In genomic region chr14:62198476-62199190, GRCm38 (mm10) we compare ENCODE assay signal across 26 mouse cellular contexts.
DNase-seq lines count a peak whose midpoint lies in the region; ATAC-seq lines count a peak whose summit lies in the region.
"Had no signal": no experiment of that assay in that cellular context is flagged by ENCODE, and none has a peak within 500 bp of the region (broad histone marks: within the 10 kb centered on the region; RNA-seq: fewer than 3 reads in every experiment).

No protein-coding gene starts in this region.

- H3K4me3 ChIP-seq in midbrain, embryonic 10.5 days: no peak overlapping the region
- no peak overlapping the region for H3K4me3 ChIP-seq in midbrain, embryonic 16.5 days (ENCODE audit: low read depth, low read length)
- H3K4me3 ChIP-seq: embryonic facial prominence, embryonic 13.5 days; heart, embryonic 13.5 days; limb, embryonic 10.5 days; limb, embryonic 15.5 days; liver, embryonic 13.5 days; neural tube, embryonic 13.5 days; stomach, embryonic 15.5 days had no signal

- H3K4me1 ChIP-seq in midbrain, embryonic 10.5 days: peaks cover 22% of the 10 kb centered on the region
- no peaks in the 10 kb centered on the region for H3K4me1 ChIP-seq in midbrain, embryonic 16.5 days (ENCODE audit: control insufficient read depth, insufficient read depth, low read length)
- H3K4me1 ChIP-seq: heart, embryonic 13.5 days; liver, embryonic 13.5 days; neural tube, embryonic 13.5 days; stomach, embryonic 15.5 days had no signal

- H3K27me3 ChIP-seq in midbrain, embryonic 10.5 days (ENCODE audit: low read depth, poor library complexity, severe bottlenecking): no peaks in the 10 kb centered on the region
- H3K27me3 ChIP-seq in midbrain, embryonic 16.5 days (ENCODE audit: control insufficient read depth, insufficient read depth, low read depth, low read length): no peaks in the 10 kb centered on the region
- H3K27me3 ChIP-seq: embryonic facial prominence, embryonic 13.5 days; heart, embryonic 13.5 days; limb, embryonic 15.5 days; liver, embryonic 13.5 days; neural tube, embryonic 13.5 days; stomach, embryonic 15.5 days had no signal

- DNase-seq in kidney, adult 18-20 months: peak; percentile 9
- no peak for DNase-seq in kidney, postnatal 10 days
- no peak for DNase-seq in midbrain, embryonic 10.5 days (ENCODE audit: low spot score)
- peak; percentile 31 for DNase-seq in embryo, embryonic 11 days
- peak; percentile 39 for DNase-seq in mesoderm, embryonic 11.5 days (ENCODE audit: low read depth, low spot score)
- DNase-seq in urinary bladder, adult 2 months (ENCODE audit: low spot score): no peak
- DNase-seq: adrenal gland, postnatal 25 days; cerebellum, adult 11-12 months; cerebellum, adult 9-11 months; gastrocnemius, postnatal 10 days; heart, postnatal 10 days; layer of hippocampus, adult 9-11 months; liver, embryonic 13.5 days; lung, adult 18-20 months; lung, postnatal 4 days; right cerebral cortex, postnatal 14 days had no signal

- ATAC-seq in midbrain, embryonic 16.5 days: no peak
- ATAC-seq: forebrain, embryonic 16.5 days; intestine, embryonic 16.5 days; lung, postnatal 0 days had no signal

- WGBS in midbrain, embryonic 10.5 days: 45% methylated on average over 6 of the region's 6 CpGs
- WGBS in midbrain, embryonic 16.5 days: 52% methylated on average over 6 of the region's 6 CpGs

- H3K9me3 ChIP-seq in midbrain, embryonic 10.5 days (replicated peaks): no peaks in the 10 kb centered on the region
- H3K9me3 ChIP-seq in midbrain, embryonic 16.5 days (replicated peaks; ENCODE audit: control insufficient read depth, low read length, poor library complexity, severe bottlenecking): no peaks in the 10 kb centered on the region
- H3K9me3 ChIP-seq: embryonic facial prominence, embryonic 13.5 days; heart, embryonic 13.5 days; limb, embryonic 10.5 days; limb, embryonic 15.5 days; liver, embryonic 13.5 days; neural tube, embryonic 13.5 days; stomach, embryonic 15.5 days had no signal

- no peak overlapping the region for H3K9ac ChIP-seq in midbrain, embryonic 16.5 days (ENCODE audit: low read depth, low read length)
- H3K9ac ChIP-seq: embryonic facial prominence, embryonic 13.5 days; heart, embryonic 13.5 days; limb, embryonic 15.5 days; liver, embryonic 13.5 days; neural tube, embryonic 13.5 days; stomach, embryonic 15.5 days had no signal

- no peak overlapping the region for H3K4me2 ChIP-seq in midbrain, embryonic 16.5 days (ENCODE audit: low read length)
- H3K4me2 ChIP-seq: embryonic facial prominence, embryonic 13.5 days; heart, embryonic 13.5 days; limb, embryonic 15.5 days; liver, embryonic 13.5 days; neural tube, embryonic 13.5 days; stomach, embryonic 15.5 days had no signal

- H3K27ac ChIP-seq in midbrain, embryonic 10.5 days (replicated peaks): 0 out of 2 replicates have a peak overlapping the region, but pooled peaks have one; percentile 13
- H3K27ac ChIP-seq in midbrain, embryonic 16.5 days (ENCODE audit: low read length): no peak overlapping the region
- H3K27ac ChIP-seq: heart, embryonic 13.5 days; limb, embryonic 10.5 days; limb, embryonic 15.5 days; liver, embryonic 13.5 days; neural tube, embryonic 13.5 days; stomach, embryonic 15.5 days had no signal

- H3K36me3 ChIP-seq in midbrain, embryonic 10.5 days: no peaks in the 10 kb centered on the region
- H3K36me3 ChIP-seq in midbrain, embryonic 16.5 days (ENCODE audit: control insufficient read depth, insufficient read depth, low read length): no peaks in the 10 kb centered on the region
- H3K36me3 ChIP-seq: embryonic facial prominence, embryonic 13.5 days; heart, embryonic 13.5 days; limb, embryonic 10.5 days; limb, embryonic 15.5 days; liver, embryonic 13.5 days; neural tube, embryonic 13.5 days; stomach, embryonic 15.5 days had no signal

Comparison
In these comparisons a context has a peak if more than half of its experiments do, and no peak if none do; other contexts are left out.
1. DNase-seq: peak in kidney, adult 18-20 months (single experiment), embryo, embryonic 11 days (single experiment) and mesoderm, embryonic 11.5 days (single experiment); none in kidney, postnatal 10 days (single experiment), midbrain, embryonic 10.5 days (single experiment) and urinary bladder, adult 2 months (single experiment).